Mouse (Mus musculus) lung, embryonic 15.5 days (tissue): Measurements from ENCODE around the gene Gm8011. TPM values are rescaled to one million over a fixed set of nuclear protein-coding genes. Genes with fewer than 3 reads are reported as not detected.
"Not testable (repeated sequence)": the region's sequence is repeated elsewhere in the genome, so short reads cannot be mapped to it uniquely, and the experiment has no call there.

Source experiments
- ATAC-seq: fragments of 200-750 bp; cut with Nextera tagmentation; 2 replicates; pipeline ENCODE4 v1.8.0; 2017; ENCODE audit warnings: moderate number of reproducible peaks, borderline replicate concordance; ENCODE audit not compliant: low FRiP score, low TSS enrichment; ENCODE audit errors: extremely low read depth
- H3K27ac ChIP-seq: fragments of 300-500 bp; sonication (generic); 2 replicates; pipeline ENCODE4 v1.5.1; 2015; ENCODE audit warnings: moderate library complexity, mild to moderate bottlenecking, inconsistent platforms
- H3K27me3 ChIP-seq: fragments of 300-500 bp; sonication (generic); 2 replicates; pipeline ENCODE4 v1.6.1; 2015; ENCODE audit warnings: inconsistent platforms
- H3K36me3 ChIP-seq: fragments of 300-500 bp; sonication (generic); 2 replicates; pipeline ENCODE4 v1.6.1; 2015; ENCODE audit warnings: inconsistent platforms
- H3K4me1 ChIP-seq: fragments of 300-500 bp; sonication (generic); 2 replicates; pipeline ENCODE4 v1.6.1; 2015; ENCODE audit warnings: inconsistent platforms
- H3K4me2 ChIP-seq: fragments of 300-500 bp; sonication (generic); 2 replicates; pipeline ENCODE4 v1.6.1; 2015; ENCODE audit warnings: inconsistent platforms, mild to moderate bottlenecking, moderate library complexity
- H3K4me3 ChIP-seq: fragments of 300-500 bp; sonication (generic); 2 replicates; pipeline ENCODE4 v1.5.1; 2015; ENCODE audit warnings: mild to moderate bottlenecking, inconsistent platforms
- H3K9ac ChIP-seq: fragments of 300-500 bp; sonication (generic); 2 replicates; pipeline ENCODE4 v1.6.1; 2015; ENCODE audit warnings: inconsistent platforms
- H3K9me3 ChIP-seq: fragments of 300-500 bp; sonication (generic); 2 replicates; pipeline ENCODE4 v1.6.1; 2016; ENCODE audit warnings: inconsistent platforms
- WGBS: fragments of 180-500 bp; shearing (Covaris S2); methylation state at CpG from one replicate; pipeline ENCODE4 v1.1.7; 2015; 5-methylcytosine and 5-hydroxymethylcytosine counted together
- polyA plus RNA-seq: library from polyadenylated mRNA; unstranded; fragments of >200 nt; fragmentation: Nextera tagmentation; extraction: Ambion mirVana; gene quantifications from 2 replicates; pipeline ENCODE4 v1.2.1, GENCODE M21; 2015

The Gm8011 gene
- polyA plus RNA-seq: not detected in 2 replicates

DNA sequence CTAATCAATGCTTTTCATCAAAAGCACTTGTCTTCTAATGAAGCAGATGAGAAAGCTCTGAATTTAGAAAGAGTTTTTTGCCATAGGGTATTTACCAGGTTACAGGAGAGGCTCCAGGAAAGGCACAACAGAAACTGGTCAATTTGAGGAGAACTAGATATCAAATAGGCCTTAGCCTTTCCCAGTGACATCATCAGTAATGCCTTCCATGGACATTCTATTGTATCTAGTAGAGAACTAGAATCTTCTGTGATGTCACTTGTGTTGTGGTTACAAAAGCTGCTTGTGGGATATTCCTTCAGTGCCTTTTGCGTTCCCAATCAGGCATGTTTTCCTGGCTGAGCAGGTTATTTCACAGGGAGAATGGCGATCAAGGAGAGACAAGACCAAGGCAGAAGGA, at the start of gene Gm8011:
Gm8011 (plus strand) TSS at position 301 of the 400 bp plus-strand sequence.
- not testable (repeated sequence) for H3K27me3 ChIP-seq, H3K4me2 ChIP-seq, H3K4me1 ChIP-seq, H3K4me3 ChIP-seq, H3K9ac ChIP-seq, H3K27ac ChIP-seq, H3K9me3 ChIP-seq, H3K36me3 ChIP-seq, ATAC-seq
- WGBS: 55% methylated on average over 2 of the region's 2 CpGs

DNA sequence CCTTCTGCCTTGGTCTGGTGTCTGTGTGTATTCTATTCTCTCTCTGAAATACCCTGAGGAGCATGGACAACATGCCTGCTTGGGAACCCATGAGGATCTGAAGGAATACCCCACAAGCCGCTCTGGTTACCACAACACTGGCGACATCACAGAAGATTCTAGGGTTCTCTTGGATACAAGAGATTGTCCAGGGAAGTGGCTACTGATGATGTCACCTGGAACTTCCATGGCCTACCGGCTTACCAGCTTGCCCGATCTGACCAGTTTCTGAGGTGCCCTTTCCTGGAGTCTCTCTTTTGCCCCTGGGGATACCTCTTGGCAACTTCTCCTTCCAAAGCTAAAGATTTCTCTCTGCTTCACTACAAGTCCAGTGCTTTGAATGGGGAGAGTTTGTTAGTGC, 24.1 kb upstream of the Gm8011 start, which contains the start of gene Gm8005:
Gm8005 (minus strand) TSS at position 101 of the 400 bp plus-strand sequence.
- H3K4me2 ChIP-seq, ATAC-seq, H3K9me3 ChIP-seq, H3K36me3 ChIP-seq, H3K4me1 ChIP-seq, H3K4me3 ChIP-seq, H3K27ac ChIP-seq, H3K9ac ChIP-seq, H3K27me3 ChIP-seq: not testable (repeated sequence)
- WGBS: 100% methylated on average over 2 of the region's 4 CpGs

DNA sequence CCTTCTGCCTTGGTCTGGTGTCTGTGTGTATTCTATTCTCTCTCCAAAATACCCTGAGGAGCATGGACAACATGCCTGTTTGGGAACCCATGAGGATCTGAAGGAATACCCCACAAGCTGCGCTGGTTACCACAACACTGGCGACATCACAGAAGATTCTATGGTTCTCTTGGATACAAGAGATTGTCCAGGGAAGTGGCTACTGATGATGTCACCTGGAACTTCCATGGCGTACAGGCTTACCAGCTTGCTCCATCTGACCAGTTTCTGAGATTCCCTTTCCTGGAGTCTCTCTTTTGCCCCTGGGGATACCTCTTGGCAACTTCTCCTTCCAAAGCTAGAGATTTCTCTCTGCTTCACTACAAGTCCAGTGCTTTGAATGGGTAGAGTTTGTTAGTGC, 38.6 kb downstream of the Gm8011 start, which contains the start of gene Gm8020:
Gm8020 (minus strand) TSS at position 101 of the 400 bp plus-strand sequence.
- H3K36me3 ChIP-seq, H3K27me3 ChIP-seq, H3K4me1 ChIP-seq, H3K9ac ChIP-seq, H3K9me3 ChIP-seq, H3K27ac ChIP-seq, ATAC-seq, H3K4me2 ChIP-seq, H3K4me3 ChIP-seq: not testable (repeated sequence)
- WGBS: 86% methylated on average over 2 of the region's 3 CpGs

Other genes starting within 250 kb of the Gm8011 start
- gene Gm17026, start 203.8 kb upstream of the Gm8011 start, polyA plus RNA-seq: not detected in 2 replicates
- gene Gm9611, start 166.5 kb upstream of the Gm8011 start, polyA plus RNA-seq: not detected in 2 replicates
- gene Gm7995, start 153.7 kb upstream of the Gm8011 start, polyA plus RNA-seq: not detected in 2 replicates
- not detected in 2 replicates for gene Gm8005, start 24.2 kb upstream of the Gm8011 start, polyA plus RNA-seq
- not detected in 2 replicates for gene Gm8020, start 38.5 kb downstream of the Gm8011 start, polyA plus RNA-seq
- not detected in 2 replicates for gene Gm8024, start 60.4 kb downstream of the Gm8011 start, polyA plus RNA-seq
- not detected in 2 replicates for gene Gm17124, start 136.0 kb downstream of the Gm8011 start, polyA plus RNA-seq
- not detected in 2 replicates for gene Gm3633, start 178.0 kb downstream of the Gm8011 start, polyA plus RNA-seq
- gene Gm10378, start 192.1 kb downstream of the Gm8011 start, polyA plus RNA-seq: not detected in 2 replicates